Mouse (Mus musculus) liver, embryonic 14.5 days (tissue): ENCODE measurements around the gene Ntn4.

Source experiments
- CTCF ChIP-seq: IDR thresholded peaks from 2 replicates; pipeline ENCODE4 v1.5.1; 2016; ENCODE audit warnings: antibody characterized with exemption, low read depth, control low read depth
- EP300 ChIP-seq: IDR thresholded peaks from 2 replicates; pipeline ENCODE4 v1.6.1; 2016; ENCODE audit warnings: antibody characterized with exemption, low read depth

- TF ChIP-seq EP300 (no peak), CTCF (peak; percentile 91)
Measured at GRCm38 (mm10) chr10:93763074-93763473, 122.6 kb downstream of the Ntn4 start.
